Mouse (Mus musculus) brown adipose tissue, adult 24 weeks (tissue): ENCODE data around the gene Prcc. TPM values are rescaled to one million over a fixed set of nuclear protein-coding genes. Genes with fewer than 3 reads are reported as not detected.
"Not testable (repeated sequence)": the region's sequence is repeated elsewhere in the genome, so short reads cannot be mapped to it uniquely, and the experiment has no call there.

Source experiments
- H3K27ac ChIP-seq: fragments of 200-500 bp; replicated peaks from 2 replicates; pipeline ENCODE4 v1.5.1; 2012; ENCODE audit warnings: low read depth, mild to moderate bottlenecking, low read length
- H3K4me1 ChIP-seq: fragments of 200-500 bp; 2 replicates; pipeline ENCODE4 v1.6.1; 2012; ENCODE audit warnings: low read length, mixed read lengths; ENCODE audit not compliant: control insufficient read depth, insufficient read depth, insufficient read length
- H3K4me3 ChIP-seq: fragments of 200-500 bp; 2 replicates; pipeline ENCODE4 v1.5.1; 2012; ENCODE audit warnings: low read depth, mild to moderate bottlenecking, low read length, moderate library complexity; ENCODE audit not compliant: insufficient read depth
- polyA plus RNA-seq: library from polyadenylated mRNA; stranded (reverse); fragments of >200 nt; gene quantifications from 2 replicates; pipeline ENCODE4 v1.2.4, GENCODE M21; 2012; ENCODE audit not compliant: missing spikeins, insufficient read depth, insufficient read length

Prcc gene
- polyA plus RNA-seq, 1 experiment: 25.6 TPM

GRCm38 (mm10) chr3:87840858-87841257 is 44.5 kb downstream of the Prcc start:
- H3K4me3 ChIP-seq: no peak overlapping the region
- H3K4me1 ChIP-seq: no peaks in the 10 kb centered on the region
- no peak overlapping the region for H3K27ac ChIP-seq

GRCm38 (mm10) chr3:87838622-87839021 is 46.8 kb downstream of the Prcc start:
- Histone ChIP-seq H3K4me1 (no peaks in the 10 kb centered on the region), H3K4me3 (no peak overlapping the region), H3K27ac (no peak overlapping the region)

- Histone ChIP-seq H3K4me1 (no peaks in the 10 kb centered on the region), H3K27ac (no peak overlapping the region), H3K4me3 (no peak overlapping the region)
These were observed 51.9 kb downstream of the Prcc start for GRCm38 (mm10) chr3:87833482-87833881.

GRCm38 (mm10) chr3:87832109-87832859 is 53.1 kb downstream of the Prcc start:
- Histone ChIP-seq H3K4me3 (no peak overlapping the region), H3K4me1 (no peaks in the 10 kb centered on the region), H3K27ac (no peak overlapping the region)

GRCm38 (mm10) chr3:87829025-87829424 is 56.4 kb downstream of the Prcc start:
- Histone ChIP-seq H3K4me1 (no peaks in the 10 kb centered on the region), H3K4me3 (no peak overlapping the region), H3K27ac (no peak overlapping the region)

- Histone ChIP-seq H3K4me3 (no peak overlapping the region), H3K27ac (no peak overlapping the region), H3K4me1 (no peaks in the 10 kb centered on the region)
These were observed 57.0 kb downstream of the Prcc start for GRCm38 (mm10) chr3:87828435-87828834.

- H3K4me1 ChIP-seq, H3K4me3 ChIP-seq, H3K27ac ChIP-seq: not testable (repeated sequence)
These were observed 61.2 kb downstream of the Prcc start, which contains the start of gene Pear1 for GRCm38 (mm10) chr3:87824206-87824605. Gene Pear1, minus strand, starts transcription at chr3:87824306.

GRCm38 (mm10) chr3:87818226-87818625 is 67.2 kb downstream of the Prcc start:
- Histone ChIP-seq H3K4me1 (no peaks in the 10 kb centered on the region), H3K4me3 (no peak overlapping the region), H3K27ac (no peak overlapping the region)

GRCm38 (mm10) chr3:87816646-87817093 is 68.7 kb downstream of the Prcc start:
- Histone ChIP-seq H3K4me1 (no peaks in the 10 kb centered on the region), H3K4me3 (no peak overlapping the region), H3K27ac (no peak overlapping the region)

GRCm38 (mm10) chr3:87816166-87816565 is 69.2 kb downstream of the Prcc start:
- no peak overlapping the region for H3K4me3 ChIP-seq
- no peaks in the 10 kb centered on the region for H3K4me1 ChIP-seq
- no peak overlapping the region for H3K27ac ChIP-seq

GRCm38 (mm10) chr3:87812873-87813272 is 72.5 kb downstream of the Prcc start:
- no peaks in the 10 kb centered on the region for H3K4me1 ChIP-seq
- no peak overlapping the region for H3K4me3 ChIP-seq
- H3K27ac ChIP-seq: no peak overlapping the region

GRCm38 (mm10) chr3:87812413-87812812 is 73.0 kb downstream of the Prcc start:
- Histone ChIP-seq H3K4me1 (no peaks in the 10 kb centered on the region), H3K27ac (no peak overlapping the region)

GRCm38 (mm10) chr3:87811297-87811696 is 74.1 kb downstream of the Prcc start:
- Histone ChIP-seq H3K4me3 (no peak overlapping the region), H3K4me1 (no peaks in the 10 kb centered on the region), H3K27ac (no peak overlapping the region)

More at GRCm38 (mm10) chr3:87812413-87812812, 73.0 kb downstream of the Prcc start:
- H3K4me3 ChIP-seq: no peak overlapping the region

- Histone ChIP-seq H3K4me3 (no peak overlapping the region), H3K4me1 (no peaks in the 10 kb centered on the region), H3K27ac (no peak overlapping the region)
These were observed 76.0 kb downstream of the Prcc start for GRCm38 (mm10) chr3:87809322-87809962.
